Mouse (Mus musculus): Measurements from ENCODE around the gene Entpd8. TPM values are rescaled to one million over a fixed set of nuclear protein-coding genes. Genes with fewer than 3 reads are reported as not detected.

Entpd8 gene
- polyA plus RNA-seq, 1 experiment from 2014 or later = not detected

- no peak overlapping the region for H3K4me3 ChIP-seq (ENCODE audit: low read depth, low read length)
- no peak overlapping the region for H3K27ac ChIP-seq (ENCODE audit: low read depth, low read length)
- no peaks in the 10 kb centered on the region for H3K27me3 ChIP-seq (ENCODE audit: control insufficient read depth, insufficient read depth, low read length)
- 73% methylated on average over 7 of the region's 7 CpGs for WGBS (ENCODE audit: insufficient replicate concordance)
- H3K4me2 ChIP-seq = no peak overlapping the region
- H3K9me3 ChIP-seq (replicated peaks; ENCODE audit: control insufficient read depth, low read length) = no peaks in the 10 kb centered on the region
- H3K4me1 ChIP-seq (ENCODE audit: control insufficient read depth, insufficient read depth, low read length) = no peaks in the 10 kb centered on the region; the same call in 1 of the 2 replicates
- no peak overlapping the region for H3K9ac ChIP-seq (ENCODE audit: low read depth, low read length)
- no peaks in the 10 kb centered on the region for H3K36me3 ChIP-seq (ENCODE audit: control insufficient read depth, insufficient read depth, low read length)
- ATAC-seq (replicated peaks; ENCODE audit: insufficient number of reproducible peaks, low FRiP score, low TSS enrichment) = no peak
Observed at GRCm38 (mm10) chr2:25120963-25121362, 40.9 kb downstream of the Entpd8 start.

- Histone ChIP-seq H3K4me2 (no peak overlapping the region), H3K9ac (ENCODE audit: low read depth, low read length) (no peak overlapping the region), H3K4me1 (ENCODE audit: control insufficient read depth, insufficient read depth, low read length) (peaks cover under 1% of the 10 kb centered on the region), H3K9me3 (replicated peaks; ENCODE audit: control insufficient read depth, low read length) (no peaks in the 10 kb centered on the region), H3K27ac (ENCODE audit: low read depth, low read length) (no peak overlapping the region), H3K36me3 (ENCODE audit: control insufficient read depth, insufficient read depth, low read length) (no peaks in the 10 kb centered on the region), H3K4me3 (ENCODE audit: low read depth, low read length) (no peak overlapping the region), H3K27me3 (ENCODE audit: control insufficient read depth, insufficient read depth, low read length) (no peaks in the 10 kb centered on the region)
- ATAC-seq (replicated peaks; ENCODE audit: insufficient number of reproducible peaks, low FRiP score, low TSS enrichment) = no peak
- WGBS (ENCODE audit: insufficient replicate concordance) = 55% methylated on average over 2 of the region's 2 CpGs
Observed at GRCm38 (mm10) chr2:25122666-25123065, 42.6 kb downstream of the Entpd8 start.

- Histone ChIP-seq H3K27me3 (ENCODE audit: control insufficient read depth, insufficient read depth, low read length) (no peaks in the 10 kb centered on the region), H3K9ac (ENCODE audit: low read depth, low read length) (no peak overlapping the region), H3K9me3 (replicated peaks; ENCODE audit: control insufficient read depth, low read length) (no peaks in the 10 kb centered on the region), H3K4me2 (no peak overlapping the region), H3K27ac (ENCODE audit: low read depth, low read length) (no peak overlapping the region), H3K4me3 (ENCODE audit: low read depth, low read length) (no peak overlapping the region), H3K36me3 (ENCODE audit: control insufficient read depth, insufficient read depth, low read length) (no peaks in the 10 kb centered on the region), H3K4me1 (ENCODE audit: control insufficient read depth, insufficient read depth, low read length) (peaks cover 9% of the 10 kb centered on the region)
- WGBS (ENCODE audit: insufficient replicate concordance) = 66% methylated on average over 5 of the region's 5 CpGs
- no peak for ATAC-seq (replicated peaks; ENCODE audit: insufficient number of reproducible peaks, low FRiP score, low TSS enrichment)
Observed at GRCm38 (mm10) chr2:25123527-25123926, 43.4 kb downstream of the Entpd8 start.

DNA sequence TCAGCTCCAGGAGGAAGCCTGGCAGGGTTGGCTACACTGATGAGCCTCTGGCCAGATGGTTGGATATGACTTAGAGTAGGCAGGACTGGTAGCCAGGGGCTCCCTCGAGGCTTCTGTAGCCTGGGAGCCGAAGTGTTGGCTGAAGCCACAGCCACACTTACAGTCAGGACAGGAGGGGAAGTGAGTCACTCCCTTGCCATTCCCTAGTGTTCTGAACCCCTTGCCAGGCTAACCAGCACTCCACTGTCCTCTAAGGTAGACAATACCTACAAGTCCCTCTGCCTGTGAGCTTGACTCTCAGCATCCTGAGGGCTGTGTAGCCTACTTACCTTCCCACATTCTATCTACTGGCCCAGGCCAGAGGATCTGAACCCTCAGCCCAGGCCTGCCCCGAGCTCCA is 44.3 kb downstream of the Entpd8 start:
- Histone ChIP-seq H3K27me3 (ENCODE audit: control insufficient read depth, insufficient read depth, low read length) (no peaks in the 10 kb centered on the region), H3K9ac (ENCODE audit: low read depth, low read length) (no peak overlapping the region), H3K27ac (ENCODE audit: low read depth, low read length) (no peak overlapping the region), H3K9me3 (replicated peaks; ENCODE audit: control insufficient read depth, low read length) (no peaks in the 10 kb centered on the region), H3K4me2 (no peak overlapping the region), H3K36me3 (ENCODE audit: control insufficient read depth, insufficient read depth, low read length) (no peaks in the 10 kb centered on the region), H3K4me1 (ENCODE audit: control insufficient read depth, insufficient read depth, low read length) (peaks cover 13% of the 10 kb centered on the region), H3K4me3 (ENCODE audit: low read depth, low read length) (no peak overlapping the region)
- WGBS (ENCODE audit: insufficient replicate concordance) = 57% methylated on average over 3 of the region's 3 CpGs
- no peak for ATAC-seq (replicated peaks; ENCODE audit: insufficient number of reproducible peaks, low FRiP score, low TSS enrichment)

- Histone ChIP-seq H3K27ac (ENCODE audit: low read depth, low read length) (no peak overlapping the region), H3K27me3 (ENCODE audit: control insufficient read depth, insufficient read depth, low read length) (no peaks in the 10 kb centered on the region), H3K4me2 (no peak overlapping the region), H3K4me1 (ENCODE audit: control insufficient read depth, insufficient read depth, low read length) (peaks cover 13% of the 10 kb centered on the region), H3K9ac (ENCODE audit: low read depth, low read length) (no peak overlapping the region), H3K4me3 (ENCODE audit: low read depth, low read length) (no peak overlapping the region), H3K36me3 (ENCODE audit: control insufficient read depth, insufficient read depth, low read length) (no peaks in the 10 kb centered on the region), H3K9me3 (replicated peaks; ENCODE audit: control insufficient read depth, low read length) (no peaks in the 10 kb centered on the region)
- WGBS (ENCODE audit: insufficient replicate concordance) = 90% methylated on average over 6 of the region's 6 CpGs
- no peak for ATAC-seq (replicated peaks; ENCODE audit: insufficient number of reproducible peaks, low FRiP score, low TSS enrichment)
Observed at GRCm38 (mm10) chr2:25125146-25125545, 45.0 kb downstream of the Entpd8 start.

GRCm38 (mm10) chr2:25126011-25127010 is 46.2 kb downstream of the Entpd8 start:
- Histone ChIP-seq H3K4me2 (no peak overlapping the region), H3K27ac (ENCODE audit: low read depth, low read length) (peak overlapping the region; percentile 54), H3K4me1 (ENCODE audit: control insufficient read depth, insufficient read depth, low read length) (peaks cover 13% of the 10 kb centered on the region), H3K9ac (ENCODE audit: low read depth, low read length) (no peak overlapping the region), H3K27me3 (ENCODE audit: control insufficient read depth, insufficient read depth, low read length) (no peaks in the 10 kb centered on the region), H3K36me3 (ENCODE audit: control insufficient read depth, insufficient read depth, low read length) (no peaks in the 10 kb centered on the region), H3K9me3 (replicated peaks; ENCODE audit: control insufficient read depth, low read length) (no peaks in the 10 kb centered on the region), H3K4me3 (ENCODE audit: low read depth, low read length) (no peak overlapping the region)
- 60% methylated on average over 19 of the region's 19 CpGs for WGBS (ENCODE audit: insufficient replicate concordance)
- no peak for ATAC-seq (replicated peaks; ENCODE audit: insufficient number of reproducible peaks, low FRiP score, low TSS enrichment)

GRCm38 (mm10) chr2:25127206-25127605 is 47.1 kb downstream of the Entpd8 start:
- Histone ChIP-seq H3K9ac (ENCODE audit: low read depth, low read length) (no peak overlapping the region), H3K27ac (ENCODE audit: low read depth, low read length) (no peak overlapping the region)
- ATAC-seq (replicated peaks; ENCODE audit: insufficient number of reproducible peaks, low FRiP score, low TSS enrichment) = no peak

DNA sequence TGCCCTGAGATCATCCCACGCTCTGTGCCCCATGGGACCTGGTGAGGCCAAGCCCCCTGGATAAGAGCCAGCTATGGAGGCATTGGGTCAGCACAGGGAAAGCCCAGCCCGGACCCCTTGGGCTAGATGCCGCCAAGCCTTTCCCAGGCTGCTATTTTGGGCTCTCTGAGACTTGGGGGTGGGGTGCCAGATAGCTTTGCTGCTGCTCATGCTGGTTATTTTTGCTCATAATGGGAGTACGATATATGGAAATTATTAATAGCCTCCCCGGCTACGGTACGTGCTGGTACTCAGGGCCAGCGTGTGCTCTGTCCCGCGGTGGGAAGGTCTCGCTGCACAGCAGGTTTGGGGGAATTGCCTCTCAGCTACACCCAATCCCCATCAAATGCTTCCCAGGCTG is 48.0 kb downstream of the Entpd8 start:
- 0 out of 2 replicates have a peak overlapping the region, but pooled peaks have one; percentile 4 for H3K9ac ChIP-seq (ENCODE audit: low read depth, low read length)
- H3K27ac ChIP-seq (ENCODE audit: low read depth, low read length) = peak overlapping the region; percentile 18; the same call in 1 of the 2 replicates
- no peak overlapping the region for H3K4me3 ChIP-seq (ENCODE audit: low read depth, low read length)
- 50% methylated on average over 11 of the region's 11 CpGs for WGBS (ENCODE audit: insufficient replicate concordance)
- no peaks in the 10 kb centered on the region for H3K9me3 ChIP-seq (replicated peaks; ENCODE audit: control insufficient read depth, low read length)
- peak; percentile 20; the same call in 1 of the 2 replicates for ATAC-seq (replicated peaks; ENCODE audit: insufficient number of reproducible peaks, low FRiP score, low TSS enrichment)
- H3K4me1 ChIP-seq (ENCODE audit: control insufficient read depth, insufficient read depth, low read length) = peaks cover 13% of the 10 kb centered on the region
- peak overlapping the region; percentile 2 for H3K4me2 ChIP-seq
- no peaks in the 10 kb centered on the region for H3K27me3 ChIP-seq (ENCODE audit: control insufficient read depth, insufficient read depth, low read length)
- no peaks in the 10 kb centered on the region for H3K36me3 ChIP-seq (ENCODE audit: control insufficient read depth, insufficient read depth, low read length)

More at GRCm38 (mm10) chr2:25127206-25127605, 47.1 kb downstream of the Entpd8 start:
- Histone ChIP-seq H3K4me1 (ENCODE audit: control insufficient read depth, insufficient read depth, low read length) (peaks cover 13% of the 10 kb centered on the region), H3K4me2 (no peak overlapping the region), H3K9me3 (replicated peaks; ENCODE audit: control insufficient read depth, low read length) (no peaks in the 10 kb centered on the region), H3K27me3 (ENCODE audit: control insufficient read depth, insufficient read depth, low read length) (no peaks in the 10 kb centered on the region), H3K36me3 (ENCODE audit: control insufficient read depth, insufficient read depth, low read length) (no peaks in the 10 kb centered on the region), H3K4me3 (ENCODE audit: low read depth, low read length) (no peak overlapping the region)
- WGBS (ENCODE audit: insufficient replicate concordance) = 40% methylated on average over 5 of the region's 5 CpGs

Measured in heart, embryonic 11.5 days (tissue).